ENCODE assay signal across 8 mouse cellular contexts in genomic region chr11:94472916-94473706, GRCm38 (mm10). TPM values are rescaled to one million over a fixed set of nuclear protein-coding genes. Genes with fewer than 3 reads are reported as not detected.
DNase-seq lines count a peak whose midpoint lies in the region; ATAC-seq and TF ChIP-seq lines count a peak whose summit lies in the region.

No protein-coding gene starts in this region.

- no peak for TF ChIP-seq CTCF in kidney, postnatal 0 days (IDR thresholded peaks at IDR 0.05; ENCODE audit: low read depth)
- TF ChIP-seq CTCF in Patski (IDR thresholded peaks at IDR 0.05) = no peak

- POLR2A ChIA-PET in Patski (lab: Charles Lee) = interaction anchor here (0.5 to 2.2 kb wide), 8 partner anchors 9 to 137 kb away, joined by 3 to 5 read pairs (median 4); no protein-coding TSS in a partner anchor

- peak overlapping the region; percentile 86 for H3K4me2 ChIP-seq in kidney, postnatal 0 days (ENCODE audit: low read length)
- peak overlapping the region; percentile 88 for H3K4me2 ChIP-seq in forebrain, embryonic 14.5 days (ENCODE audit: low read length)
- peak overlapping the region; percentile 76 for H3K4me2 ChIP-seq in liver, embryonic 12.5 days

- H3K4me1 ChIP-seq in kidney, postnatal 0 days (replicated peaks; ENCODE audit: insufficient read depth, low read length) = peaks cover 31% of the 10 kb centered on the region
- peaks cover 43% of the 10 kb centered on the region for H3K4me1 ChIP-seq in forebrain, embryonic 14.5 days (ENCODE audit: control insufficient read depth, insufficient read depth, low read length)
- H3K4me1 ChIP-seq in liver, embryonic 12.5 days = peaks cover 30% of the 10 kb centered on the region

- no peaks in the 10 kb centered on the region for H3K36me3 ChIP-seq in kidney, postnatal 0 days (ENCODE audit: insufficient read depth, low read length)
- no peaks in the 10 kb centered on the region for H3K36me3 ChIP-seq in forebrain, embryonic 14.5 days (ENCODE audit: control insufficient read depth, insufficient read depth, low read length)
- H3K36me3 ChIP-seq in liver, embryonic 12.5 days = no peaks in the 10 kb centered on the region

- intact Hi-C loops in gastrocnemius, postnatal 14 days (cut with DNase I; ENCODE audit: low total_unique reads) = no loop called here

- H3K27me3 ChIP-seq in kidney, postnatal 0 days (ENCODE audit: insufficient read depth, low read length) = 0 out of 2 replicates have a peak, but pooled peaks cover 3% of the 10 kb centered on the region
- no peaks in the 10 kb centered on the region for H3K27me3 ChIP-seq in Patski
- peaks cover 15% of the 10 kb centered on the region; the same call in 1 of the 2 replicates for H3K27me3 ChIP-seq in forebrain, embryonic 14.5 days (replicated peaks; ENCODE audit: control insufficient read depth, insufficient read depth, low read length)
- peaks cover 100% of the 10 kb centered on the region for H3K27me3 ChIP-seq in liver, embryonic 12.5 days (replicated peaks)

- peak overlapping the region; percentile 74 for H3K4me3 ChIP-seq in kidney, postnatal 0 days (replicated peaks; ENCODE audit: low read depth, low read length)
- peak overlapping the region; percentile 67 for H3K4me3 ChIP-seq in forebrain, embryonic 14.5 days (ENCODE audit: low read depth, low read length)
- peak overlapping the region; percentile 52 for H3K4me3 ChIP-seq in liver, embryonic 12.5 days

- WGBS in kidney, postnatal 0 days = 1% methylated on average over 37 of the region's 52 CpGs
- under 1% methylated on average over 40 of the region's 52 CpGs for WGBS in forebrain, embryonic 14.5 days
- WGBS in liver, embryonic 12.5 days (ENCODE audit: insufficient replicate concordance) = 2% methylated on average over 52 of the region's 52 CpGs

- no peak for DNase-seq in kidney, postnatal 0 days (ENCODE audit: low spot score)
- no peak for DNase-seq in kidney, adult 11 months
- no peak for DNase-seq in Patski (ENCODE audit: low read depth, low spot score)
- peak; percentile 14 for DNase-seq in forebrain, embryonic 14.5 days (ENCODE audit: low spot score)
- peak; percentile 42 for DNase-seq in thymus, postnatal 4 days
- no peak for DNase-seq in gastrocnemius, postnatal 14 days
- DNase-seq in adrenal gland, postnatal 36 days = no peak

- 0 out of 2 replicates have a peak, but pooled peaks have one; percentile 6 for ATAC-seq in kidney, postnatal 0 days (replicated peaks; ENCODE audit: low FRiP score, low read depth)
- peak; percentile 22 for ATAC-seq in Patski
- no peak for ATAC-seq in forebrain, embryonic 14.5 days
- ATAC-seq in liver, embryonic 12.5 days = no peak; the same call in 1 of the 2 replicates

- in situ Hi-C loops in Patski (cut with MboI; ENCODE audit: low pct_unique_long_range_greater_than_20kb) = no loop called here

- no peaks in the 10 kb centered on the region for H3K9me3 ChIP-seq in kidney, postnatal 0 days (replicated peaks; ENCODE audit: low read length)
- no peaks in the 10 kb centered on the region for H3K9me3 ChIP-seq in forebrain, embryonic 14.5 days (replicated peaks; ENCODE audit: control insufficient read depth, low read length)
- no peaks in the 10 kb centered on the region for H3K9me3 ChIP-seq in liver, embryonic 12.5 days (replicated peaks)

- H3K27ac ChIP-seq in kidney, postnatal 0 days = 0 out of 2 replicates have a peak overlapping the region, but pooled peaks have one; percentile 64
- peak overlapping the region; percentile 68 for H3K27ac ChIP-seq in forebrain, embryonic 14.5 days (ENCODE audit: low read depth, low read length)
- H3K27ac ChIP-seq in liver, embryonic 12.5 days = no peak overlapping the region

- H3K9ac ChIP-seq in kidney, postnatal 0 days (ENCODE audit: low read depth, low read length) = peak overlapping the region; percentile 71
- H3K9ac ChIP-seq in forebrain, embryonic 14.5 days (ENCODE audit: low read length) = peak overlapping the region; percentile 90
- peak overlapping the region; percentile 35; the same call in 1 of the 2 replicates for H3K9ac ChIP-seq in liver, embryonic 12.5 days

- CTCF ChIA-PET in Patski (lab: Charles Lee) = interaction anchor here (1.1 to 2.5 kb wide), 5 partner anchors 13 to 76 kb away, joined by 3 to 11 read pairs (median 4); partner anchors contain the start of genes Rsad1 and Spata20

RNA-seq across cellular contexts. Expression of gene Cacna1g, which starts 0.9 kb away (rescaled TPM):
- polyA plus RNA-seq in kidney, postnatal 0 days (2015; fragmentation: Nextera tagmentation; extraction: Ambion mirVana) = 4.4 and 5.2 TPM in 2 replicates
- polyA plus RNA-seq in Patski (2021) = 79.1 TPM
- polyA plus RNA-seq in forebrain, embryonic 14.5 days (2014; fragmentation: Nextera tagmentation; extraction: Ambion mirVana) = 7.0 and 7.1 TPM in 2 replicates
- 2.5 and 3.2 TPM in 2 replicates for polyA plus RNA-seq in liver, embryonic 12.5 days (2016; fragmentation: Nextera tagmentation; extraction: Ambion mirVana)
- 1 to 10 TPM; 4.9 to 6.1 TPM for total RNA-seq in gastrocnemius, postnatal 14 days (2021)
- 1 to 10 TPM in 1 of 2 experiments, under 1 TPM in 1; 0.50 to 1.1 TPM for total RNA-seq in adrenal gland, postnatal 36 days (2021)

RNA-seq across cellular contexts. Expression of gene Spata20, which starts 12.9 kb away (rescaled TPM):
- polyA plus RNA-seq in kidney, postnatal 0 days (2015; fragmentation: Nextera tagmentation; extraction: Ambion mirVana) = 0.40 TPM in 1 of 2 replicates, not detected in the other
- 0.27 TPM for polyA plus RNA-seq in Patski (2021)
- 0.43 and 0.67 TPM in 2 replicates for polyA plus RNA-seq in forebrain, embryonic 14.5 days (2014; fragmentation: Nextera tagmentation; extraction: Ambion mirVana)
- polyA plus RNA-seq in liver, embryonic 12.5 days (2016; fragmentation: Nextera tagmentation; extraction: Ambion mirVana) = not detected in 2 replicates
- not detected for total RNA-seq in gastrocnemius, postnatal 14 days (2021)
- total RNA-seq in adrenal gland, postnatal 36 days (2021) = not detected

RNA-seq across cellular contexts. Expression of gene Epn3, which starts 26.7 kb away (rescaled TPM):
- 34.7 and 37.5 TPM in 2 replicates for polyA plus RNA-seq in kidney, postnatal 0 days (2015; fragmentation: Nextera tagmentation; extraction: Ambion mirVana)
- 48.0 TPM for polyA plus RNA-seq in Patski (2021)
- polyA plus RNA-seq in forebrain, embryonic 14.5 days (2014; fragmentation: Nextera tagmentation; extraction: Ambion mirVana) = 0.30 and 0.41 TPM in 2 replicates
- not detected in 2 replicates for polyA plus RNA-seq in liver, embryonic 12.5 days (2016; fragmentation: Nextera tagmentation; extraction: Ambion mirVana)
- under 1 TPM; 0.09 to 0.25 TPM for total RNA-seq in gastrocnemius, postnatal 14 days (2021)
- 10 to 100 TPM; 13.5 to 25.9 TPM for total RNA-seq in adrenal gland, postnatal 36 days (2021)

RNA-seq across cellular contexts. Expression of gene Mycbpap, which starts 48.4 kb away (rescaled TPM):
- 3.2 and 3.5 TPM in 2 replicates for polyA plus RNA-seq in kidney, postnatal 0 days (2015; fragmentation: Nextera tagmentation; extraction: Ambion mirVana)
- 1.3 TPM for polyA plus RNA-seq in Patski (2021)
- 1.8 and 2.1 TPM in 2 replicates for polyA plus RNA-seq in forebrain, embryonic 14.5 days (2014; fragmentation: Nextera tagmentation; extraction: Ambion mirVana)
- 0.28 and 0.37 TPM in 2 replicates for polyA plus RNA-seq in liver, embryonic 12.5 days (2016; fragmentation: Nextera tagmentation; extraction: Ambion mirVana)
- under 1 TPM in 1 of 2 experiments, not detected in 1; 0.13 TPM for total RNA-seq in gastrocnemius, postnatal 14 days (2021)
- 1 to 10 TPM; 3.6 to 9.7 TPM for total RNA-seq in adrenal gland, postnatal 36 days (2021)

Comparison
In these comparisons a context has a peak if more than half of its experiments do, and no peak if none do; other contexts are left out.
1. ATAC-seq: peak in kidney, postnatal 0 days (single experiment) and Patski (single experiment); none in forebrain, embryonic 14.5 days (single experiment) and liver, embryonic 12.5 days (single experiment).
2. DNase-seq: peak in forebrain, embryonic 14.5 days (single experiment) and thymus, postnatal 4 days (single experiment); none in kidney, postnatal 0 days (single experiment), kidney, adult 11 months (single experiment), Patski (single experiment), gastrocnemius, postnatal 14 days (single experiment) and adrenal gland, postnatal 36 days (0 of 2).
3. H3K9ac ChIP-seq: peak in every context shown above with its lines; median percentile 90 in forebrain, embryonic 14.5 days; 71 in kidney, postnatal 0 days; 35 in liver, embryonic 12.5 days.
4. RNA of gene Epn3, which starts 26.7 kb away (polyA plus RNA-seq): 48.0 TPM in Patski (single experiment) and 34.7 to 37.5 TPM in kidney, postnatal 0 days; 0.30 to 0.41 TPM in forebrain, embryonic 14.5 days and not detected in liver, embryonic 12.5 days; every median in the first group is over 10 times any median in the second.
5. Peak in every context shown above with its lines, with median percentiles within 50 percentile points of each other: H3K4me2 ChIP-seq and H3K4me3 ChIP-seq.